Mouse (Mus musculus) CH12.LX (cell line): Measurements from ENCODE around the gene Mdk.

Experiments
- NRF1 ChIP-seq: IDR thresholded peaks from 2 replicates; pipeline ENCODE4 v1.6.1; 2014; ENCODE audit warnings: low read depth, mild to moderate bottlenecking, inconsistent platforms, low read length, improper control_type of control experiment, moderate library complexity
- POLR2A ChIP-seq: IDR thresholded peaks from 2 replicates; pipeline ENCODE4 v1.6.1; 2011; ENCODE audit warnings: low read depth, mild to moderate bottlenecking, improper control_type of control experiment, low read length

DNA sequence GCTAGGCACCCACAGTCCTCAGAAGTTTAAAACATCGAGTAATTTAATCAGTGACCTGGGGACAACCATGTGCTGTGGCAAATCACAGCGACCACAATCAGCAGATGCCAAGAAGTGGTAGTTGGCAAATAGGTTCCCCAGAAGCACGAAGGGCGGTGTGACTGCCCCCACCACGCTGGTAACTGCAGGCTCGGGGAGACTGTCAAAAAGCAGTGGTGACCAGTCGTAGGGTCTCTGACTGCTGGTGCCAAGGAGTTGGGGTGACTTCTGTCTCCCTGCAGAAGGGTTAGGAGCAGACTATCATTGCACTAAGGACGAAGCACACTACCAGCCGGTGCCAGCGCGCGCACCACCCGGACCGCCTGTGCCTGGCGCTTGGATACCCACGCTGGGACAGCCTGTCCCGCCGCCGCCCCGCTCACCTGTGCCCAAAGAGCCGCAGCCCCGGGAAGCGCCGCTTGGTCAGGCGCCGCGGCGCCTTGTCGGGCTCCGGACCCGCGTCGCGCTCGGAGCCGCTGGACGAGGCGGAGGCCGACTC is 30.8 kb upstream of the Mdk start:
- TF ChIP-seq NRF1 (no peak), POLR2A (no peak)
